Mouse (Mus musculus) CH12.LX (cell line): ENCODE measurements around the gene Eif2d. TPM values are rescaled to one million over a fixed set of nuclear protein-coding genes. Genes with fewer than 3 reads are reported as not detected.

ENCODE experiments used
- DNase-seq: peaks from one replicate; pipeline ENCODE4 v3.0.0-alpha.2; 2013; ENCODE audit errors: extremely low read depth
- H3K27ac ChIP-seq: 2 replicates; pipeline ENCODE4 v1.5.1; 2012; ENCODE audit warnings: low read depth, mild to moderate bottlenecking, control low read depth, moderate library complexity; ENCODE audit not compliant: insufficient read depth
- H3K27me3 ChIP-seq: replicated peaks from 2 replicates; pipeline ENCODE3; 2012; ENCODE audit warnings: inconsistent platforms
- H3K36me3 ChIP-seq, 2 experiments: replicated peaks in 1 of 2; 2 replicates each; pipeline versions ENCODE3 to v1.6.1; 2012; ENCODE audit warnings: inconsistent platforms in 1 of 2, low read length in 1 of 2, mild to moderate bottlenecking in 1 of 2, mixed read lengths in 1 of 2, moderate library complexity in 1 of 2; ENCODE audit not compliant: control insufficient read depth in 1 of 2, insufficient read depth in 1 of 2
- H3K4me1 ChIP-seq, 2 experiments: 2 replicates each; pipeline ENCODE4 v1.6.1; 2012; ENCODE audit warnings: inconsistent platforms in 1 of 2, moderate library complexity in 1 of 2; ENCODE audit not compliant: insufficient read depth in 2 of 2, control insufficient read depth in 1 of 2
- H3K4me2 ChIP-seq: 2 replicates; pipeline ENCODE4 v1.6.1; 2012; ENCODE audit warnings: low read depth, mild to moderate bottlenecking, control low read depth; ENCODE audit not compliant: poor library complexity, insufficient read depth, severe bottlenecking
- H3K4me3 ChIP-seq, 3 experiments: fragments of 150-350 bp in 1 of 3; sonication (generic) in 1 of 3; replicated peaks in 1 of 3; 2 replicates each; pipeline versions ENCODE3 to v1.5.1; 2011 to 2012; ENCODE audit warnings: low read depth in 2 of 3, low read length in 2 of 3, mild to moderate bottlenecking in 2 of 3, moderate library complexity in 2 of 3, control low read depth in 1 of 3, improper control_type of control experiment in 1 of 3, inconsistent platforms in 1 of 3, mixed read lengths in 1 of 3; ENCODE audit not compliant: poor library complexity in 1 of 3
- H3K79me2 ChIP-seq: replicated peaks from 2 replicates; pipeline ENCODE4 v1.6.1; 2012; ENCODE audit warnings: mild to moderate bottlenecking, moderate library complexity; ENCODE audit not compliant: control insufficient read depth, poor library complexity, insufficient read depth, severe bottlenecking; ENCODE audit errors: extremely low read depth
- H3K9ac ChIP-seq: 2 replicates; pipeline ENCODE4 v1.6.1; 2012; ENCODE audit warnings: low read depth, mild to moderate bottlenecking, control low read depth, moderate library complexity; ENCODE audit not compliant: insufficient read depth
- H3K9me3 ChIP-seq: replicated peaks from 2 replicates; pipeline ENCODE3; 2012; ENCODE audit warnings: low read length, inconsistent platforms, mixed read lengths
- BHLHE40 ChIP-seq: IDR thresholded peaks from 2 replicates; pipeline ENCODE4 v1.6.1; 2011; ENCODE audit warnings: mild to moderate bottlenecking, low read depth, low read length, improper control_type of control experiment
- CTCF ChIP-seq, 2 experiments: IDR thresholded peaks in 1 of 2; conservative IDR thresholded peaks in 1 of 2; 2 replicates each; pipeline ENCODE4 v1.5.1; 2011 to 2012; ENCODE audit warnings: low read depth in 2 of 2, low read length in 2 of 2, improper control_type of control experiment in 1 of 2, inconsistent platforms in 1 of 2, mild to moderate bottlenecking in 1 of 2, moderate library complexity in 1 of 2
- E2F4 ChIP-seq: IDR thresholded peaks from 2 replicates; pipeline ENCODE4 v1.6.1; 2011; ENCODE audit warnings: low read depth, low read length, improper control_type of control experiment; ENCODE audit not compliant: insufficient replicate concordance
- EP300 ChIP-seq: IDR thresholded peaks from 2 replicates; pipeline ENCODE4 v1.6.1; 2011; ENCODE audit warnings: low read length, improper control_type of control experiment
- GABPA ChIP-seq: IDR thresholded peaks from 2 replicates; pipeline ENCODE4 v1.6.1; 2012; ENCODE audit warnings: low read depth, low read length, improper control_type of control experiment, inconsistent platforms; ENCODE audit not compliant: insufficient replicate concordance
- IRF4 ChIP-seq: IDR thresholded peaks from 2 replicates; pipeline ENCODE4 v1.6.1; 2014; ENCODE audit warnings: low read depth, mild to moderate bottlenecking, inconsistent platforms, low read length, improper control_type of control experiment
- JUN ChIP-seq: IDR thresholded peaks from 2 replicates; pipeline ENCODE4 v1.6.1; 2011; ENCODE audit warnings: low read depth, mild to moderate bottlenecking, low read length, improper control_type of control experiment, moderate library complexity; ENCODE audit not compliant: insufficient read depth
- JUND ChIP-seq: conservative IDR thresholded peaks from 2 replicates; pipeline ENCODE4 v1.6.1; 2011; ENCODE audit warnings: low read depth, low read length, improper control_type of control experiment
- KAT2A ChIP-seq: IDR thresholded peaks from 2 replicates; pipeline ENCODE4 v1.6.1; 2012; ENCODE audit warnings: low read length, improper control_type of control experiment, inconsistent platforms; ENCODE audit not compliant: insufficient replicate concordance
- MAFK ChIP-seq: IDR thresholded peaks from 2 replicates; pipeline ENCODE4 v1.6.1; 2011; ENCODE audit warnings: low read length, improper control_type of control experiment; ENCODE audit not compliant: insufficient replicate concordance
- MAX ChIP-seq: IDR thresholded peaks from 2 replicates; pipeline ENCODE4 v1.6.1; 2011; ENCODE audit warnings: low read length, improper control_type of control experiment
- MEF2A ChIP-seq: IDR thresholded peaks from 2 replicates; pipeline ENCODE4 v1.6.1; 2014; ENCODE audit warnings: low read depth, mild to moderate bottlenecking, inconsistent platforms, low read length, improper control_type of control experiment, borderline replicate concordance
- MYC ChIP-seq: IDR thresholded peaks from 2 replicates; pipeline ENCODE4 v1.6.1; 2011; ENCODE audit warnings: low read depth, mild to moderate bottlenecking, improper control_type of control experiment, low read length
- NELFE ChIP-seq: IDR thresholded peaks from 2 replicates; pipeline ENCODE4 v1.6.1; 2011; ENCODE audit warnings: low read depth, low read length, improper control_type of control experiment
- NRF1 ChIP-seq: IDR thresholded peaks from 2 replicates; pipeline ENCODE4 v1.6.1; 2014; ENCODE audit warnings: low read depth, mild to moderate bottlenecking, inconsistent platforms, low read length, improper control_type of control experiment, moderate library complexity
- POLR2A ChIP-seq: IDR thresholded peaks from 2 replicates; pipeline ENCODE4 v1.6.1; 2011; ENCODE audit warnings: low read depth, mild to moderate bottlenecking, improper control_type of control experiment, low read length
- POLR2AphosphoS2 ChIP-seq: IDR thresholded peaks from 2 replicates; pipeline ENCODE4 v1.6.1; 2011; ENCODE audit warnings: low read depth, low read length, improper control_type of control experiment
- RAD21 ChIP-seq: IDR thresholded peaks from 2 replicates; pipeline ENCODE4 v1.6.1; 2011; ENCODE audit warnings: low read depth, mild to moderate bottlenecking, low read length, improper control_type of control experiment, moderate library complexity
- TBP ChIP-seq: conservative IDR thresholded peaks from 2 replicates; pipeline ENCODE4 v1.6.1; 2011; ENCODE audit warnings: low read depth, low read length, improper control_type of control experiment
- TCF12 ChIP-seq: IDR thresholded peaks from 2 replicates; pipeline ENCODE4 v1.6.1; 2014; ENCODE audit warnings: low read depth, mild to moderate bottlenecking, inconsistent platforms, low read length, improper control_type of control experiment
- UBTF ChIP-seq: IDR thresholded peaks from 2 replicates; pipeline ENCODE4 v1.6.1; 2012; ENCODE audit warnings: low read depth, mild to moderate bottlenecking, inconsistent platforms, low read length, improper control_type of control experiment, moderate library complexity
- USF2 ChIP-seq: conservative IDR thresholded peaks from 2 replicates; pipeline ENCODE4 v1.6.1; 2011; ENCODE audit warnings: low read depth, low read length, improper control_type of control experiment
- ZC3H11A ChIP-seq: IDR thresholded peaks from 2 replicates; pipeline ENCODE4 v1.6.1; 2012; ENCODE audit warnings: low read depth, mild to moderate bottlenecking, inconsistent platforms, low read length, improper control_type of control experiment
- ZKSCAN1 ChIP-seq: IDR thresholded peaks from 2 replicates; pipeline ENCODE4 v1.6.1; 2012; ENCODE audit warnings: low read depth, inconsistent platforms, low read length, improper control_type of control experiment, borderline replicate concordance
- ZMIZ1 ChIP-seq: IDR thresholded peaks from 2 replicates; pipeline ENCODE4 v1.6.1; 2012; ENCODE audit warnings: low read depth, mild to moderate bottlenecking, inconsistent platforms, low read length, improper control_type of control experiment
- ZNF384 ChIP-seq: IDR thresholded peaks from 2 replicates; pipeline ENCODE4 v1.6.1; 2012; ENCODE audit warnings: low read depth, low read length, improper control_type of control experiment, inconsistent platforms
- dilution Hi-C: fragments of 300-500 bp; cut with MboI; formaldehyde crosslinking; loops from 2 replicates; pipeline ENCODE4 v1.14.3; 2020; ENCODE audit warnings: low sequenced_read_pairs; ENCODE audit not compliant: extremely low pct_unique_long_range_greater_than_20kb, extremely low pct_ligation_motif_present
- in situ Hi-C: fragments of 300-500 bp; cut with MboI; formaldehyde crosslinking; loops from 3 replicates; pipeline ENCODE4 v1.14.3; 2019; ENCODE audit warnings: low sequenced_read_pairs, low pct_ligation_motif_present, low pct_unique_long_range_greater_than_20kb, mixed read lengths
- polyA plus RNA-seq: library from polyadenylated mRNA; unstranded; fragments of >175 nt; gene quantifications from 2 replicates; pipeline ENCODE4 v1.2.1, GENCODE M21; 2012; ENCODE audit warnings: low read depth; ENCODE audit not compliant: insufficient read length
- total RNA-seq, 2 experiments: library from RNA; depleted of rRNA; stranded (reverse); fragments of 300-350 nt in 1 of 2; fragments of >200 nt in 1 of 2; gene quantifications; 2 replicates each; pipeline ENCODE4 v1.2.3; 2012 to 2014

Gene Eif2d
- total and polyA plus RNA-seq, 3 experiments, result 46.9 to 57.2 (median 53.0) TPM

GRCm38 (mm10) chr1:131115932-131116331, 37.0 kb upstream of the Eif2d start (continued):
- no peak for TF ChIP-seq NELFE
- TF ChIP-seq TBP, result 0 out of 2 replicates have a peak, but pooled peaks have one; percentile 35
- no peak for TF ChIP-seq MAFK
- peak; percentile 82 to 90 for TF ChIP-seq CTCF (conservative IDR thresholded peaks at IDR 0.05 in 1 of 2, IDR thresholded peaks at IDR 0.05 in 1 of 2; ENCODE audit: low read depth in 2 of 2, low read length in 2 of 2)
- no peak for TF ChIP-seq JUN
- no peak for TF ChIP-seq USF2
- TF ChIP-seq ZMIZ1, result no peak
- TF ChIP-seq E2F4, result no peak
- no peak for TF ChIP-seq ZKSCAN1
- TF ChIP-seq POLR2A, result no peak
- no peak for TF ChIP-seq UBTF
- TF ChIP-seq MAX, result no peak
- TF ChIP-seq JUND, result no peak
- TF ChIP-seq ZNF384, result peak; percentile 85
- TF ChIP-seq ZC3H11A, result peak; percentile 51
- no peak for TF ChIP-seq KAT2A

DNA sequence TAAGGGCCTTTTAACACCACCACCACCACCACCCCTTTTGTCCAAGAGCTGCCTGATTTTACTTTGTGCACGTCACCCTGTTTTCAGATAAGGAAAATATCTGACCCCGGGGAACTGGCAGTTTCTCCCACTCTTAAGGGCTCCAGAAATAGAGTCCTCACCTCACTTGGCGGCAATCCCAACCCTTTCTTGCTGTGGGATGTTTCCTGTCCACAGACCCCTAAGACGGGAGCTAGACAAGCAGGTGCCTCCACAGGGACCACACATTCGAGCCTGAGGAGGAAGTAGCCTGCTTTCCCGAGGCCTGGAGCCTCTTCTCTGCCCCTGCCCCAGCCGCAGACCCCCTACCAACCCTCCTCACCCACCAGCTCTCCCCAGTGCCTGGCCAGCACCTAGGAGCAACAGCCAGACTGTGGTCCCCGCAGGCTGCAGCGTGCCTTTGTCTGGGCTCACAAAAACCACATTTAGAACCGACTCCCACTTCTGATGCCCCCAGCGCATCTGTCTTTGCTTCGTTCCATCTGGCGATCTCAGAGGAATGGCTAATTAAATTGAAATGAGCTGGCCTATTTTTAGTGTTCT, 36.5 kb upstream of the Eif2d start:
- no peak for DNase-seq
- H3K4me2 ChIP-seq, result no peak overlapping the region
- in situ Hi-C loops, result no loop called here
- H3K4me1 ChIP-seq, result peaks cover 9 to 16% of the 10 kb centered on the region in 2 experiments
- H3K9me3 ChIP-seq, result no peaks in the 10 kb centered on the region
- H3K4me3 ChIP-seq, result no peak overlapping the region
- no peak overlapping the region for H3K9ac ChIP-seq
- H3K27ac ChIP-seq, result no peak overlapping the region
- dilution Hi-C loops, result no loop called here
- no peak for TF ChIP-seq CTCF (conservative IDR thresholded peaks at IDR 0.05 in 1 of 2, IDR thresholded peaks at IDR 0.05 in 1 of 2; ENCODE audit: low read depth in 2 of 2, low read length in 2 of 2)
- TF ChIP-seq POLR2AphosphoS2, result no peak
- TF ChIP-seq IRF4, result no peak
- TF ChIP-seq RAD21, result no peak
- TF ChIP-seq MYC, result no peak
- no peak for TF ChIP-seq GABPA
- TF ChIP-seq NELFE, result no peak
- TF ChIP-seq JUND, result no peak
- TF ChIP-seq EP300, result no peak
- TF ChIP-seq TCF12, result no peak
- TF ChIP-seq NRF1, result no peak
- no peak for TF ChIP-seq BHLHE40
- TF ChIP-seq UBTF, result no peak
- TF ChIP-seq MEF2A, result no peak
- no peaks in the 10 kb centered on the region for H3K36me3 ChIP-seq
- no peaks in the 10 kb centered on the region for H3K27me3 ChIP-seq
- H3K79me2 ChIP-seq, result no peaks in the 10 kb centered on the region
